Mouse (Mus musculus) lung, postnatal 0 days (tissue): ENCODE measurements around the gene Timm17a.

Experiments used
- CTCF ChIP-seq: IDR thresholded peaks from 2 replicates; pipeline ENCODE4 v1.5.1; 2016; ENCODE audit warnings: antibody characterized with exemption, mild to moderate bottlenecking
- EP300 ChIP-seq: IDR thresholded peaks from 2 replicates; pipeline ENCODE4 v1.6.1; 2016; ENCODE audit warnings: antibody characterized with exemption, mild to moderate bottlenecking, control low read depth

DNA sequence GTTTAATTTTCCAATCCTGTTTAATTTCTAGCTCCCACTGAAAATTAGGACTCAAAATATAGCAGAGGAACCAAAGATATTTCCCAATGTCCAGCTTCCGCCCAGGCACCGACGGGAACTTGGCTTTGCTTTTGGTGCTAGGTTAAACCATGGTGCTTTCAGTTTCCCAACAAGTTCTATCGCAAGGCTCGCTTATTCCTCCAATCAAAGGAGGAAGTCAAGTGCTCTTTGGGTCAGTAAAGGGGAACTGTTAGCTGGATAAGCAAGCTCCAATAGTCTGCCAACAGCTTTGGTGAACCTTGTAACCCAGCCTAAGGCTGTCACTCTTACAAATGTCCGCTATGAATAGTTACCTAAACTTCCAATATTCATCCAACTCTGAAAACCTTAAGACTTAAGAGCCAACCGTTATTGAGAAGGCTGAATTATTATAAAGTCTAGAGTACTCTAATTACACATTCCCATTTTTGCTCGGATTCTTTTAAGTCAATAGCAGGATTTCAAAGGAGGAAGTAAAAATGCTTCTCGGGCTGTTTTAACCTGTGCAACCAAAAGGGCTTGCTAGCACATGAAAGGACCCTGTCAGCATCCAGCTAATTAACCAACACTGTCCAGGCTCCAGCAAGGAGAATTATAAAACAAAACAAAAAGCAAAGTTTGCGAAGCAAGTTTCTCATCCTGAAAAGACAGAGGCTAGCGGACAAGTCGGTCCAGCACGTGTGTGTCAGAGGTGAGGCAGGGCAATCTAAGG is 30.9 kb downstream of the Timm17a start:
- TF ChIP-seq CTCF (no peak), EP300 (no peak)
